Mouse (Mus musculus): Measurements from ENCODE around the gene Ppfibp2.

DNA sequence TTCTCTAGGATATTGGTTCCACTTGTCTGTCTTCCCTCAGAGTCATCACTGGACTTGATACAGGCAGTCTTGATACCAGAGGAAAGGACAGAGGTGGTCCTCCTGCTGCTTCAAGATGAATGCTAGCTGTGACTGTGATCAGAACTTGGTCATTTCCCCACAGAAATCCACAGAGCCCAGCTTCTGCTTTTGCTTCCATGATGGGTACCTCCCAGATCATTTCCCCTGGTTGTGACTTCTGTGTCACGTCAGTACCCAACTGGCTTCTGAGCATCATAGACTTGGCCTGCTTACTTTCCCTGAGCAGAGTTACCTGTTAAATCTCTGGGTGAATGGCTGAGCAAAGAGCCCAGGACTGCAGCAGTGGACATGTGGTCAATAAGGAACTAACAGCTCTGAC, 12.8 kb downstream of the Ppfibp2 start:
- no peak for TF ChIP-seq ZNF384 (IDR thresholded peaks at IDR 0.05; ENCODE audit: low read depth, low read length)
- TF ChIP-seq CHD2 (IDR thresholded peaks at IDR 0.05; ENCODE audit: low read depth, low read length) = no peak
- TF ChIP-seq MAFK (IDR thresholded peaks at IDR 0.05; ENCODE audit: insufficient read depth, low read depth, low read length) = no peak
- no peak for TF ChIP-seq HCFC1 (IDR thresholded peaks at IDR 0.05; ENCODE audit: borderline replicate concordance, insufficient read depth, low read length)

All from ES-E14 (cell line).